Mouse (Mus musculus): ENCODE results near the gene Efhb. TPM values are rescaled to one million over a fixed set of nuclear protein-coding genes. Genes with fewer than 3 reads are reported as not detected.

Efhb gene
- total RNA-seq, 2 experiments from 2014 or later = 0.22 to 0.25 TPM

DNA sequence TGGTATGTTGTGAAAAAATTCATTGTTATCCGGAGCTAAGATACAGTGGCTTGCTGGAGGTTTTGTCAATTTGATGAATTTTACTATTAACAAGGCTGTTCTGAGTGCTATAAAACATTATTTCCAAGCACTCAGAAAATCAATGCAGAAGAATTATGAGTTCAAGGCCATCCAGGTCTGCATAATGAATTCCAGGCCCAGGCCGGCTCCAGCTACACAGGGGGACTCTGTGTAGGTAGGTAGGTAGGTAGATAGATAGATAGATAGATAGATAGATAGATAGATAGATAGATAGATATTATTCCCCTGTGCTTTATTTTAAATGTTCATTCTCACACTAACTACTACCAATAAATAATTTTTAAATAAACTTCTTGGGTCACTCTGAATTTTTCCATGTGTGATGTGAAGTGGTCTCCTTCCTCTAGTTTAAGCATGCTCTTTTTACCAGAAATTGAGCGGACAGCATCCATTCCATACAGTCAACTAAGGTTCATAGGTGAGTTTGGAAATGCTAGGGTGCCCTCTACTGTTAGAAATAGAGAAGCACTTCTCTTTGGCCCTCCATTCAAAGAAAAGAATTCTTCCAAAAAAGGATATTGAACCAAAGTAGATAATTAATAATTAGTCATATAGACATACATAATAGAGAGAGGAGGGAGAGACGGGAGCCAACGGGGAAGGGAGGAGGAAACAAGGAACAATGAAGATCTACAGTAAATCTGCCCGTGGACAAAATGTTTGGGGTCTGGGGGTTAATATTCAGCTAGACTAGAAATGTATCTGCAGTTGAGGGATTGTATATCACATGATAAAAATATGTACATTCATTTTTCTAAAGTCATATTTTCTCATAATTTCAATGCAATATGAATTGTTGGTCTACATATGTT, 75.3 kb downstream of the Efhb start:
- DNase-seq (ENCODE audit: low spot score in 2 of 2) = no peak
- intact Hi-C loops (cut with DNase I) = loop anchor here (2.0 kb wide), 1 partner anchor 827 kb away; no protein-coding TSS in a partner anchor

DNA sequence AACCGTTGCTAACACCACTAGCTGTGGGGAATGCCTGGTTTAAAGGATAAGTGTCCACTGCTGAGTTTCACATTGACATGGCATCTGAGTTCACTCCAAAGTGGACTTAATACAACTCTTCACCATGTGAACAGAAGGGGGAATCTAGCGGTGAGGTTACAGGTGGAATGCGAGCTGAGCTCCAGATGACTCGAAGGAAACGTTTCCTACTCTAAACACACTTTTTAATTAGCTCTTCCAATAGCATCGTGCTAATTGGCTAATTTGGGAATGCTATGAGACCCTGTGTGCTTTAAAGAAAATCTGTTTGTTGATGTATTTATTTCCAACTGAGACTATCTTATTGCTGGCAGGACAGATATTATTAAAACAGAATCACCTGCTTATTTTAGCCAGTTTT, 76.3 kb downstream of the Efhb start:
- intact Hi-C loops (cut with DNase I) = no loop called here
- no peak for DNase-seq (ENCODE audit: low spot score in 2 of 2)

DNA sequence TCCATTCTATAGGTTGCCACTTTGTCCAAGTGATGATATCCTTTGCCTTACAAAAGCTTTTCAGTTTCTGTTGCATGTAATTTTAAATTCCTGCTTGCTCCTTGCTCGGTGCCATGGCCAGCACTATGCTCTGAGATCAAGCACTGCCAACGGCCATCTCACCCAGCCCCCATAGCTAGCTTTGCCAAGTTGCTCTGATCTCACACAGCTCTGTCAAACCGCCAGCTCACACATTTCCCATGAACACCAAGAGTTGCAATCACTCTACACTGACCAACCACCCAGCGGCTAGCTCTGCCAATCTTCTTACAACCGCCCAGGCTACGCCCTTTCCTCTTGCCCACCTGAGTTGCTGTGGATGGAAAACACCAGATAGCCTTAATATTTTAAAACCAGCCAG, 99.0 kb downstream of the Efhb start:
- intact Hi-C loops (cut with DNase I) = no loop called here
- DNase-seq (ENCODE audit: low spot score in 2 of 2) = no peak

Other genes with a start within 250 kb of the Efhb start
- gene Rab5a, start 15.9 kb upstream of the Efhb start, total RNA-seq (2021) = 100 to 1,000 TPM; 127 to 131 TPM
- gene Pp2d1, start 76.1 kb upstream of the Efhb start, total RNA-seq (2021) = not detected
- gene Kat2b, start 103.5 kb upstream of the Efhb start, total RNA-seq (2021) = 10 to 100 TPM; 10.5 to 16.1 TPM
- under 1 TPM in 1 of 2 experiments, not detected in 1; 0.37 TPM for gene Sgo1, start 226.0 kb upstream of the Efhb start, total RNA-seq (2021)

Data from left cerebral cortex, postnatal 36 days (tissue).